Mouse (Mus musculus): ENCODE measurements around the gene Ctla4. TPM values are rescaled to one million over a fixed set of nuclear protein-coding genes. Genes with fewer than 3 reads are reported as not detected.

Gene Ctla4
- polyA plus RNA-seq, 1 experiment from 2014 or later: not detected

- ATAC-seq (ENCODE audit: insufficient read depth, low FRiP score, low TSS enrichment) (no peak), DNase-seq (ENCODE audit: low spot score) (no peak)
- Histone ChIP-seq H3K36me3 (ENCODE audit: control insufficient read depth, insufficient read depth, low read length) (no peaks in the 10 kb centered on the region), H3K4me3 (ENCODE audit: low read depth, low read length) (no peak overlapping the region), H3K27me3 (ENCODE audit: control insufficient read depth, insufficient read depth, low read length) (no peaks in the 10 kb centered on the region), H3K9me3 (ENCODE audit: control insufficient read depth, low read length) (no peaks in the 10 kb centered on the region), H3K9ac (ENCODE audit: low read length) (no peak overlapping the region), H3K4me1 (ENCODE audit: control insufficient read depth, insufficient read depth, low read length) (no peaks in the 10 kb centered on the region), H3K27ac (ENCODE audit: low read depth, low read length) (no peak overlapping the region), H3K4me2 (ENCODE audit: low read depth) (no peak overlapping the region)
- WGBS: 92% methylated on average over 3 of the region's 3 CpGs
Measured at GRCm38 (mm10) chr1:60929036-60929435, 42.2 kb downstream of the Ctla4 start.

DNA sequence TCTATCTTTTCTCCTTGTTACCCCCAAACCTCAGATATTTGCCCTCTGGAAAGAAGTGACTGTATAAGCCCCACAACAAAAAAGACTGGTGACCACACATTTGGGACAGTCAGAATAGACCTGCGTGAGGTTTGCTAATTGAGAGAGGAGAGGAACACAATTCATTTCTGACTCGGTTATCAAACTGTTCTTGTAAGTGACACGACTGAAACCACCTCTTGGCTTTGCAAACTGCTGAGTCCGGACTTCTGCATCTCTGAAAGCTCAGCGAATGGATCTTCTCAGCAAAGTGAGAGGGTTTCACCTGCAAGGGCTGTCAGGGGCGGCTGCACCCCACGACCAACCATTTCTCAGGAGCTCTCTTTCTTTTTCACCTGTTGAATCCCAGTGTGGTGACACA, 43.6 kb downstream of the Ctla4 start:
- WGBS: 85% methylated on average over 7 of the region's 7 CpGs
- no peak for DNase-seq (ENCODE audit: low spot score)
- ATAC-seq (ENCODE audit: insufficient read depth, low FRiP score, low TSS enrichment): no peak

GRCm38 (mm10) chr1:60935968-60936581, 49.3 kb downstream of the Ctla4 start:
- Histone ChIP-seq H3K9ac (ENCODE audit: low read length) (no peak overlapping the region), H3K4me1 (ENCODE audit: control insufficient read depth, insufficient read depth, low read length) (no peaks in the 10 kb centered on the region), H3K4me2 (ENCODE audit: low read depth) (no peak overlapping the region), H3K27me3 (ENCODE audit: control insufficient read depth, insufficient read depth, low read length) (no peaks in the 10 kb centered on the region), H3K4me3 (ENCODE audit: low read depth, low read length) (no peak overlapping the region), H3K9me3 (ENCODE audit: control insufficient read depth, low read length) (no peaks in the 10 kb centered on the region), H3K36me3 (ENCODE audit: control insufficient read depth, insufficient read depth, low read length) (no peaks in the 10 kb centered on the region), H3K27ac (ENCODE audit: low read depth, low read length) (no peak overlapping the region)
- DNase-seq (ENCODE audit: low spot score) (no peak), ATAC-seq (ENCODE audit: insufficient read depth, low FRiP score, low TSS enrichment) (no peak)
- WGBS: 55% methylated on average over 8 of the region's 8 CpGs

More for the DNA sequence above, 43.6 kb downstream of the Ctla4 start:
- Histone ChIP-seq H3K4me3 (ENCODE audit: low read depth, low read length) (no peak overlapping the region), H3K27me3 (ENCODE audit: control insufficient read depth, insufficient read depth, low read length) (no peaks in the 10 kb centered on the region), H3K9me3 (ENCODE audit: control insufficient read depth, low read length) (no peaks in the 10 kb centered on the region), H3K4me1 (ENCODE audit: control insufficient read depth, insufficient read depth, low read length) (no peaks in the 10 kb centered on the region), H3K27ac (ENCODE audit: low read depth, low read length) (no peak overlapping the region), H3K36me3 (ENCODE audit: control insufficient read depth, insufficient read depth, low read length) (no peaks in the 10 kb centered on the region), H3K9ac (ENCODE audit: low read length) (no peak overlapping the region), H3K4me2 (ENCODE audit: low read depth) (no peak overlapping the region)

- Histone ChIP-seq H3K27ac (ENCODE audit: low read depth, low read length) (no peak overlapping the region), H3K4me2 (ENCODE audit: low read depth) (no peak overlapping the region), H3K4me1 (ENCODE audit: control insufficient read depth, insufficient read depth, low read length) (no peaks in the 10 kb centered on the region), H3K9ac (ENCODE audit: low read length) (no peak overlapping the region), H3K36me3 (ENCODE audit: control insufficient read depth, insufficient read depth, low read length) (no peaks in the 10 kb centered on the region), H3K27me3 (ENCODE audit: control insufficient read depth, insufficient read depth, low read length) (no peaks in the 10 kb centered on the region), H3K4me3 (ENCODE audit: low read depth, low read length) (no peak overlapping the region), H3K9me3 (ENCODE audit: control insufficient read depth, low read length) (no peaks in the 10 kb centered on the region)
- ATAC-seq (ENCODE audit: insufficient read depth, low FRiP score, low TSS enrichment) (no peak), DNase-seq (ENCODE audit: low spot score) (no peak)
- 77% methylated on average over 6 of the region's 6 CpGs for WGBS
Measured at GRCm38 (mm10) chr1:60936963-60937711, 50.3 kb downstream of the Ctla4 start.

- DNase-seq (ENCODE audit: low spot score) (no peak), ATAC-seq (ENCODE audit: insufficient read depth, low FRiP score, low TSS enrichment) (no peak)
- Histone ChIP-seq H3K27ac (ENCODE audit: low read depth, low read length) (no peak overlapping the region), H3K4me1 (ENCODE audit: control insufficient read depth, insufficient read depth, low read length) (no peaks in the 10 kb centered on the region), H3K27me3 (ENCODE audit: control insufficient read depth, insufficient read depth, low read length) (no peaks in the 10 kb centered on the region), H3K36me3 (ENCODE audit: control insufficient read depth, insufficient read depth, low read length) (no peaks in the 10 kb centered on the region), H3K4me2 (ENCODE audit: low read depth) (no peak overlapping the region), H3K9me3 (ENCODE audit: control insufficient read depth, low read length) (no peaks in the 10 kb centered on the region), H3K4me3 (ENCODE audit: low read depth, low read length) (no peak overlapping the region), H3K9ac (ENCODE audit: low read length) (no peak overlapping the region)
- 76% methylated on average over 2 of the region's 2 CpGs for WGBS
Measured at GRCm38 (mm10) chr1:60938256-60938655, 51.5 kb downstream of the Ctla4 start.

DNA sequence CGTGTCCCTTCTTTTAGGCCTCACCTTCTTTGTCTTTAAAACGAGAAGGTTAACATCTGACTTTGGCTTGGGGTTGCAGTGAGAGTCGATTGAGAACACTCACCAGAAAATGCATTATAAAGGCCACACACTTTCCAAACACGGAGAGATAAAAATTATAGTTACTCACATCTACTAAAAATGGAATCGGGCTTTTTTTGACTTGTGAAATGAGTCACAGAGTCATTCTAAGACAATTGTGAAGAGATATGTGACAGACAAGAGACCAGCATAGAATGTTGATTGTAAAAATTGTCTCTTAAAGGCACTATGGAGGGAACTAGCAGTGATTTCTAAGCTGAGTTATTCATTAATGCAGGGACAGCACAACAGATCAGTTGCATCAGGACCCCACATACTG, 52.2 kb downstream of the Ctla4 start:
- 86% methylated on average over 5 of the region's 5 CpGs for WGBS
- no peak for DNase-seq (ENCODE audit: low spot score)
- Histone ChIP-seq H3K4me2 (ENCODE audit: low read depth) (no peak overlapping the region), H3K36me3 (ENCODE audit: control insufficient read depth, insufficient read depth, low read length) (no peaks in the 10 kb centered on the region), H3K27me3 (ENCODE audit: control insufficient read depth, insufficient read depth, low read length) (no peaks in the 10 kb centered on the region), H3K9ac (ENCODE audit: low read length) (no peak overlapping the region), H3K4me1 (ENCODE audit: control insufficient read depth, insufficient read depth, low read length) (no peaks in the 10 kb centered on the region), H3K4me3 (ENCODE audit: low read depth, low read length) (no peak overlapping the region), H3K27ac (ENCODE audit: low read depth, low read length) (no peak overlapping the region), H3K9me3 (ENCODE audit: control insufficient read depth, low read length) (no peaks in the 10 kb centered on the region)
- no peak for ATAC-seq (ENCODE audit: insufficient read depth, low FRiP score, low TSS enrichment)

DNA sequence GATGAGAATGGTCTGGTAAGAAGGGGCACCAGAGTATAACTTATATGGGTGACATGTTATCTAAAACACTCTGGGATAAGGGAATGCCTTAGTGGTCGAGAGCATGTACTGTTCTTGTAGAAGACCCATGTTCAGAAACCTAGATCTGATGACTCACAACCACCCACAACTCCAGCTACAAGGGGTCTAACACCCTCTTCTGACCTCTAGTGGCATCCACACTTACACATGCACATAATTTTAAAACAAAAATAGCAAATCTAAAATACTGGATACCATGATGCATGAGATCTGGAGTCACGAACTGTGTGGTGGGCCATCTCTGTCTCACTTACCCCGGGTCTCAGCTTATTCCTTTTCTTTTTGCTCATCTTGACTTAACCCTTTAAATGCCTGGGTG, 53.2 kb downstream of the Ctla4 start:
- H3K27ac ChIP-seq (ENCODE audit: low read depth, low read length): no peak overlapping the region
- 80% methylated on average over 3 of the region's 3 CpGs for WGBS
- H3K36me3 ChIP-seq (ENCODE audit: control insufficient read depth, insufficient read depth, low read length): no peaks in the 10 kb centered on the region
- H3K9ac ChIP-seq (ENCODE audit: low read length): no peak overlapping the region
- DNase-seq (ENCODE audit: low spot score) (no peak), ATAC-seq (ENCODE audit: insufficient read depth, low FRiP score, low TSS enrichment) (no peak)
- no peaks in the 10 kb centered on the region for H3K27me3 ChIP-seq (ENCODE audit: control insufficient read depth, insufficient read depth, low read length)
- H3K9me3 ChIP-seq (ENCODE audit: control insufficient read depth, low read length): no peaks in the 10 kb centered on the region
- no peak overlapping the region for H3K4me3 ChIP-seq (ENCODE audit: low read depth, low read length)
- H3K4me2 ChIP-seq (ENCODE audit: low read depth): no peak overlapping the region
- H3K4me1 ChIP-seq (ENCODE audit: control insufficient read depth, insufficient read depth, low read length): no peaks in the 10 kb centered on the region

DNA sequence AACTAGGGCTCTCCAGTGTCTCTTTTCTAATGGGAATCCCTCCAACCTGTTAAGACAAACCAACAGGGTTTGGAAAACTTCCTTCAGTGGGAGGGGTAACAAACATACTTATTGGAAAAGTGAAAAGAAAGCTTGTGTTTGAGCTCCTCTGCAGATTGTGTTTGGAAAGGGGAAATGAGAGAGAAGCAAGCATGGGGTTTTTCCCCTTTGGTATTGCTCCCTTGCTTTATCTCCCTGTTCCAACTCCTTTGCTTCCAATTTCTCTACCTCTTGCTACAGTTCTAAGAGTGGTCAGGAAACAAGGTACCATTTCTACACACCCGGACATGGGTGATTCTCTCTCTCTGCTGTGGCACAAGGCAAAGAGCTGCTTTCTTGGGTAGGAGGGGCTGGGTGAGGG, 53.8 kb downstream of the Ctla4 start:
- DNase-seq (ENCODE audit: low spot score) (no peak), ATAC-seq (ENCODE audit: insufficient read depth, low FRiP score, low TSS enrichment) (no peak)
- 92% methylated on average over 1 of the region's 1 CpGs for WGBS
- Histone ChIP-seq H3K9me3 (ENCODE audit: control insufficient read depth, low read length) (no peaks in the 10 kb centered on the region), H3K36me3 (ENCODE audit: control insufficient read depth, insufficient read depth, low read length) (no peaks in the 10 kb centered on the region), H3K27me3 (ENCODE audit: control insufficient read depth, insufficient read depth, low read length) (no peaks in the 10 kb centered on the region), H3K27ac (ENCODE audit: low read depth, low read length) (no peak overlapping the region), H3K4me1 (ENCODE audit: control insufficient read depth, insufficient read depth, low read length) (no peaks in the 10 kb centered on the region), H3K9ac (ENCODE audit: low read length) (no peak overlapping the region), H3K4me3 (ENCODE audit: low read depth, low read length) (no peak overlapping the region), H3K4me2 (ENCODE audit: low read depth) (no peak overlapping the region)
